Mouse (Mus musculus) frontal cortex, postnatal 14 days (tissue): ENCODE results near the gene Ugt1a6b.
"Not testable (repeated sequence)": the region's sequence is repeated elsewhere in the genome, so short reads cannot be mapped to it uniquely, and the experiment has no call there.

Experiments
- DNase-seq, 2 experiments: peaks; one replicate each; pipeline ENCODE4 v3.0.0; 2022; ENCODE audit warnings: low spot score in 2 of 2

Ugt1a6b gene

DNA sequence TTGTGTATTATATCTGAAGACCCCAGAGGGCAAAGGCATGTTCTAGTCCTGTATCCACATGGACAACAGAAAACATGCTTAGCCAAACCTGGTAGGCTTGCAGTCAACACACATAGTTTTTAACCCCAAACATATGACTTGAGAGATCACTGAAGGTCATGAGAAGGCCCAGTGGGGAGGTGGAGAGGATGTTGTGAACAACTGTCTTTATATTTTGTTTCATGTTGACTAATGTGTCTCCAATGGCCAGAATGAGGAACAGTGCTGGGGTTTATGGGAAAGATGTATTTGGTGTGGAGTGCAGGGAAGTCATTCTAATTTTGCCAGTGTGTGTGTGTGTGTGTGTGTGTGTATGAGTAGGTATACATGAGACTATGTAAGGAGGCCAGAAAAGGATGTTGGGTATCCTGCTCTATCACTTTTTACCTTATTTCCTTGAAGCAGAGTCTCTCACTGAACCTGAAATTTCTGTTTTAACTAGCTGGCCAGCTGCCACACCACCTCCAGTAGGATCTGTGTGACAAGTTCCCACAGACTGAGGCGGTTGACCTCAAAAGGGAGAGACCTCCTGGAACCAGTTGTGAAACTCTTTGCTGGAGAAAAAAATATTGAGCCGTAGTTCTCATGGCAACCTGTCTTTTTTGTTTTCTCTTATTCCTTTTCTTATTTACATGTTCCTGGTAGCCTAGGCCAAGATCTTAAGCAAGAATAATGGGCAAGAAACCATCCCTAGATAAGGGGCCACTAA is 121.2 kb downstream of the Ugt1a6b start:
- DNase-seq: no peak

DNA sequence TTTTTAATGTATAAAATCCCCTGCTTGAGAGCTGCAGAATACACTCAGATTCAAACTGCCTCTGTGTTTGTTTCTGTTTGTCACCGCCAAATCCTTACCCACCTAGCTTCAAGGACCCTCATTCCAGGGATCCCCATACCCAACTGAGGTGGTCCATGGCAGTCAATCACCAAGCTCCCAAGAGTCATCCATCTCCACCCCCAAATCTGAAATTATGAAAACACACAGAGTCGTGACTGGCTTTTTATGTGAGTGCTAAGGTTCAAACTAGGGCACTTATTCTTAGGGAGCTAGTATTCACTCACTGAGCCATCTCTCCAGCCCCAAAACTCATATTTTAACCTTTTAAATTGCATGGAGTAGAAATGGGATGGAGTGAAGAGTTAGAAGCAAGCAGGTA is 122.2 kb downstream of the Ugt1a6b start:
- not testable (repeated sequence) for DNase-seq

DNA sequence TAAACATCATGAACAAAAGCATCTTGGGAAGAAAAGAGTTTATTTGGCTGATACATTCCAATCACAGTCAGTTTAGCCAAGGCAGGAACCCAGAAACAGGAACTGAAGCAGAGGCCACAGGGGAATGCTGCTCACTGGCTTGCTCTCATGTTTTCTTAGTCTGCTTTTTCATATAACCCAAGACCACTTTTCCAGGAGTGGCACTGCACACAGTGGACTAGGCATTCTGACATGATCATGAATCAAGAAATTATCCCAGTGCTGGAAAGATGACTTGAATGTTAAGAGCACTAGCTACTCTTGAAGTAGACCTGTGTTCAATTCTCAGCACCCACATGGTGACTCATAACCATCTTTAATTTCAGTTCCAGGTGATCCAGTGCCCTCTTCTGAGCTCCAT is 122.7 kb downstream of the Ugt1a6b start:
- DNase-seq: no peak

DNA sequence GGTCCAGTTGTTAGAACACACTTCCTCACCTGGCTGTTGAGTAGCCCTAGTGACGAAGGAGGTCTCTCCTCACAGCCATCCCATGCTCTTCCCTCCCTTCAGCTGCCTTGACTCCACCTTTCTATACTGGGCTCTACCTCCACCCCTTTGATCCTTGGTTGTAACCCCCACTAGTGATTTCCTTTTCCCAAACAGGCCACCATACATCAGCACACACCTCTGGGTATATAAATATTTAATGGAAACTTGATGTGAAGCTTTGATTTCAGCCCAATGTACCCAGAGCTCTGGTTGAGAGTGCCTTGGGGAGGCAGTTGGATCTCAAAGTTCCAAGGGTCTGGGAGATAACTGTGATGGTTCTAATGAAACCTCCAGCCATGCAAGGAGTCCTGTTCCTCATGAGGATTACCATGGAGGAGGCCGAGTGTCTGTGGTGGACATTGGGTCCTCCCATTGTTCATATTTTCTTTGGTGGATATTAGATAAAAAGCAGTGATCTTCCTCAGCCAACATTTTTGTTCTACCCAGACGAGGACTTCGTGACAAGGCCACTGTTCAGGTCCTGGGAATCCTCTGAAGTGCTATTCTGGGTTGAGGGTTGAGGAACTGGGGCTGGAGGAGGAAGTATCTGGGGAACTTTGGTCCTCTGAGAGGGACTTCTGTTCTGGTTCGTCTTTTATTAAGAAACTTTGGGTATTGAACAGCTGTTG is 123.8 kb downstream of the Ugt1a6b start, which contains the start of gene Mroh2a:
Gene Mroh2a, plus strand, starts transcription at position 317 of the 710 bp plus-strand sequence.
- no peak for DNase-seq

DNA sequence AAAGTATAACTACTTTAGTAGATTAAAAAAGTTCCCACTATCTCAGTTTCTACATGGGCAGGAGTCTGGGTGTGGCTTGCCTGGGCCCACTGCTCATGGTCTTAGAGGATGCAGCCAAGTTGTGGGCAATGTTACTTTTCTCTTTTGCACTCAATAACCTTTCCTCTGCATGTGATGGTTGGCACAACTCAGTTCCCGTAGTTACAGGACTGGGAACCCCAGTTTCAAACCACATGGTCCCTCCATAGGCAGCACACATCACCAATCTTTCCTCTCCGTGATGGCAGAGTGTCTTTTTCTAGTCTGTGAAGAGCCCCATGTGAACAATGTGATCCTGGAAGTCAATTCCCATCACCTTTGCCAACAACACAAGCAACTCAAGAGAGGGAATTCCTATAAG is 124.4 kb downstream of the Ugt1a6b start:
- DNase-seq: no peak

DNA sequence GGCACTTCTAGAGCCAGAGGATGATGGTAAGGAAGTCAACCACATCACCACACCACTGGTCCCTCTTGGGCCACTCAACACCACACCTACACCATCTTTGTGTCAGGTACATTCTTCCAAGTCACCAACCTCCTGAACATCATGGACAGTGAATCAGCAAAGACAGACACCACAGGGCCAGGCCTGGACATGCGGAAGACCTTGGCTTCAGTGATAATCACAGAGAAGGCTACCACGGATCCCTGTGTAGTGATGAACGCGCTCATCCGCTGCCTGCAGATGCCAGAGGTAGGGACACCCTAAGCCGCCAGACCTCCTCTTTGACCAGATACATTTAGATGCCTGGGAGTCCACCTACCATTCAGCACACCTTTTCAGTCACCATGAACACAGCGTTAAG is 125.1 kb downstream of the Ugt1a6b start:
- no peak for DNase-seq

DNA sequence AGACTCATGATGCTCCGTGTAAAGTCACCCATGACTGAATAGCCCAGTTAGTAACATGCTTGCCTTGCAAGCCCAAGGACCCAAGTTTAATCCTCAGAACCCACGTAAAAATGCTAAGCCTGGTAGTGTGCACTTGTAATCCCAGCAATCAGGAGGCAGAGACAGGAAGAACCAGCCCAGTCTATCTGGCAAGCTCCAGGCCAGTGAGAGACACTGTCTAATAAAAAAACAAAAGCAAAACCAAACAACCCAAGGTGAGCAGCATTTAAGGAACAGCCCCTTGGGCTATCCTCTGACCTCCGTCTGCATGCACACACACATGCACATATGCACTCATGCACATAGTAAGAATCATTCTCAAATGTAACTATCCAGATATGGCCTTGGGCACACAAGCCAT is 126.5 kb downstream of the Ugt1a6b start:
- no peak for DNase-seq

DNA sequence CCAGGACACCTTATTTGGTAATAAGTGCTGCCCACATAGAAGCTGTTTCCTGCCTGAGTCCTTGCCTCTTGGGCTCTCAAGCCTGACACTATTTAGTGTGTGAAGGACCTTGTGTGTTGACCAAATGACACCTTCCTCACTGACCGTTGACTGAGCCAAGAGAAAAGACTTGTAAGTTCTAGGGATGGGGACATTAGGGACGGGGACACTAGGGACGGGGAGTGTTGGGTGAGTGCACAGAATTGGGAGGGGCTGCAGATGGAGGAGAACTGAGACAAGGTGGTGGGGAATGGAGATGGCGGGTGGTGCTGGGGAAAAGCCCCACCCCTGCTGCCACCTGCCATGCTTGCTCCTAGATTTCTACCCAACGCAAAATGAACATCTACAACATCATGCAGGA is 126.9 kb downstream of the Ugt1a6b start:
- DNase-seq: no peak

DNA sequence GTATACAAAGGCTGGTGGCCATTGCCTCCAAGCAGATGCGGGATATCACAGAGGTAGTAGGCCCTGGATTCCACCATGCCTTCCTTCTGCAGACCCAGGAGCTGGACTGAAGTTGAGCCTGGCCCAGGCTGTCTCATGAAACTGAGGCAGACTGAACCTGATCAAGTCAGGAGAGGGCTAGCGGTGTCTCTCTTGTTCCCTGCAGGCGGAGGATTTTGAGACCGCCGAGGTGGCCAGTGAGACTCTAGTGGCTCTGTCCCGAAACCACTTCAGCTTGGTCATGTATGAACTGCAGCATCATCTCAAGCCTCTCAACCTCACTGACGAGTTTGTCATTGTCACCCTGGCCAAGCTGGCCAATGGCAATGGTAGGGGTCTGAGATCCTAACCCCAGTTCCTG is 127.4 kb downstream of the Ugt1a6b start:
- no peak for DNase-seq

DNA sequence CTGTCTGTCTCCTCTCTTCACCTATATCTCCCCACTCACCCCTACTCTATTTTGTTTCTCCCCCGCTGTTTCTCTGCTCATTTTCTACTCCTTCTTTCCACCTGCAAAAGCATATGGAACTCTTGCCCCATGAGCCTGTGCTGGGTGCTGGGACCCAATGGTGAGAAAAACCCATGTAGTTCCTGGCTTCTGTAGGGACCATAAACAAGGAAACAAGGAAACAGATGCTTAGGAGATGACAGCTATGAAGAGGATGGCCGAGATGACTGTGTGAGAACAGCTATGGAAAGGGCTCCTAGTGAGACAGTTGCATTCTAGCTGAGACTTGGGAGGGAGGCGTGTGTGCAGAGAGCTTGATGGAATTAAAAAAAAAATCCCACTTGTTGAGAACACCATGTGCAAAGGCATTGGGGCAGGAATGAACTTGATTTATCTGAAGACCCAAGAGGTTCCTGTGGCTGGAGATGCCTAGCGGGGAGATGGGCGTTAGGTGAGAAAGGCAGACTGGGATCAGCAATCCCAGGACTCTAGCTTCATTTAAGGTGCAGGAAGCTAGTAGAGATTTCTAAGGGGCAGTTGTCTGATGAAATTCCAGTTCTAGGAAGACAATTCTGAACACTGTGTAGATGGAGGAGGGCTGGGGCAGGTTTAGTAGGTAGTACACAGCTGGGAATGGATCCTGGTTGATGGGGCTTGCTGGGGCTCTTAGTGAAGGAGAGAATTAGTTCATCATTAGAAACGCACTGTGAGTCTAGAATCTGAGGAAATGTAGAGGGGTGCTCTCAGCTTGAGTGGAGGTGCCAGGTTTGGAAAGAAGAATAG is 128.1 kb downstream of the Ugt1a6b start:
- no peak for DNase-seq

DNA sequence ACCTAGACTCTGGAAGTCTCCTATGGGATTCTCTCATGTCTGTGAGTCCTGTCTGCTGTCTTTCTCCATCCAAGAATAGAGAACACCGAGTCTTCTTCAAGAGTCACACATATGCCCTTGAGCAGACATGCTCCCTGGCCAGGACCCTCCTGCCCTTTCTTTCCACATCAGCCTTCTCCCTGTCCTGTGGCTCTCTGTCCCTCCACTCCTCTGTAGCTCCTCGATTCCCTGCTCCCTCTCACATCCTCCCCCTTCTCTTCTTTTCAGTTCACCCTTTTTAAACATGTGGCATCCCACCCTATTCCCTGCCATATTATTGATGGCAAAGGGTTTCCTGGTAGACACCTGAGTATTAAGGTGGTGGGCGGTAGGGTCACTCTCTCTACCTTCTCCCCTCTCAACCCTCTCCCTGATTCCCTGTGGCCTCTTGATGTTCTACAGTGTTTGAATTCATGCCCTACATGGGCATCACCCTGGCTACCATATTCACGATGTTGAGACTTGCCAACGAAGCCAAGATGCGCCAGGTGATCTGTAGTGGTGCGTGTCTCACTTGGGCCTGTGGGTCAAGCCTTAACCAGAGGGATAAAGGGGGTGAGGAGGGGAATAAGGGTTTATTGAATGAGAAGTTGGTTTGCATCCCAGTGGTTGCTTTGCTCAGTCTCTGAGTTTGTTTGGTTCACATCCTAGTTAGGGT is 128.9 kb downstream of the Ugt1a6b start:
- DNase-seq: no peak

DNA sequence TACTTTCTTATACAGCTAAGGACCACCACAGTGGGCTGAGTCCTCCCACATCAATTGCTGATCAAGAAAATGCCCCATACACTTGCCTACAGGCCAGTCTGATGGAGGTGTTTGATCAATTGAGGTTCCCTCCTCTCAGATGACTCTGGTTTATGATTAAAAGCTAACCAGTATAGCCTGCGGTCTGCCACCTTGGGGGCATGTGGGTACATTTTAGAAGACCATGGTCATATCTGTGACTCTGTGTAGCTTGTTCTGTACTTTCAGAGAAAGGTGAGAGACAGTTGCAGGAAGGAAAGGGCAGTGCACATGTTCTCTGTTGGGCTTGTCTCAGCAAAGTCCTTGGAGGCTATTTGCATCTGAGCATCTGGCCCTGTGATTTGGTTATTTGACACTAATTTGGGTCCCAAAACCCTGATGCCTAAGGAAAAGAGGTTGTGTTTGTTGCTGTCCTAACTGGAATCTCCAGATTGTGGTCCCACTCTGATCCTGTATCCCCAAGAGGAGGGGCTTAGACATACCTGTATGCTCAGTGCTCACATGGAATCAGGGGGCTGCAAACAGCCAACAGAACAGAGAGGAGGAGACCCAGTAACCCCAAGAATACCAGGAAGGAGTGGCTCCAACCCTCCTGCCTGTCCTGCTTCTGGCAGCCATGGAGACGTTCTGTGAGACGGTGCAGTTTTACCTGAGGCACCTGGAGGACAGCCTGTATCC is 129.8 kb downstream of the Ugt1a6b start:
- no peak for DNase-seq

DNA sequence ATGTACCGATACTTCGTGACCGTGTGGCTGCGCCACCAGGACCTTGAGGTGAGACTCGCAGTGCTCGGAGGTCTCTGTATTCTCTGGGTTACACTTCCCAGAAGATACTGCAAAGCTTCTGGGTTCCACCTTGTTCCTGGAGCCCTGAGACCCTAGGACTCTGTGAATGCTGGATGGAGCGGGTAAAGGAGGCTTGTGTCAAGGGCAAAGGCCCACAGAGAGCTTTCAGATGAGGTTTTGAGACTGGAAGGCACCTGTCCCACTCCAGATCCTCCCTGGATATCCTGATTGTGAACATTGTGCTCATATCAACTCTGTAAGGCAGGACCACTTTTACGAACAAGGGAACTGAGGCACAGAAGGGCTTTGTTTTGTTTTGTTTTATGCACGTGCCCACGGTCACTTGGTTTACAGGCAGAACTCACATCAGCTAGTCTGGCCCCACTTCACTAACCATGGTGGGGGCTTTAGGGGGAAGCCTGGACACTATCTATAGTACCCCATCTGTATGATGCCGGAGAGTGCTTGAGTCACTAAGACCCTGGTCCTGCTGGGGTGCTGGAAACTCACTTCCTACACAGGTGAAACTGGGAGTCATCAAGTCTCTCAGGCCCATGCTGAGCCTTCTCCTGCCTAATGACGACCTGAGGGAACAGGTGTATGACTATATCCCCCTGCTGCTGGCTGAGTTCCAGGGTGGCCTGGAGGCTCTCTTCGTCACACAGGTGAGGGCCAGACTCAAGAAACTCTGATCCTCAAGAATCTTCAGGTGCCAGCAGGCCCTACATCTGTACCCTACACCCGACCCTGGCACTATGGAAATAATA is 130.6 kb downstream of the Ugt1a6b start:
- DNase-seq: no peak

DNA sequence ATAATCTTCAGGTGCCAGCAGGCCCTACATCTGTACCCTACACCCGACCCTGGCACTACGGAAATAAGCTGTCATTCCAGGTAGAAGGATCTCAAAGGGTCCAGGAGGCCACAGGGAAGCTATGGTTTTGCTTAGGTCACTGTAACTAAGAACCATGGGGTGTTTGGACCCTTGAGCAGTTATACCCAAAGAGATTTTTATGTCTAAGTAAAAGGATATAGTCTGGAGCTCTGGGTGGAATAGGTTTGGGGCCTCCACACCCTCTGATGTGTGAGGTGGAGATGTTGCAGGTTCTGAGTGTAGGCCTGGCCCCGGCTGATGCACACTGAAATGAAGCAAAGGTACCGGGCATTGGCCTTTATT is 131.2 kb downstream of the Ugt1a6b start:
- DNase-seq: no peak

DNA sequence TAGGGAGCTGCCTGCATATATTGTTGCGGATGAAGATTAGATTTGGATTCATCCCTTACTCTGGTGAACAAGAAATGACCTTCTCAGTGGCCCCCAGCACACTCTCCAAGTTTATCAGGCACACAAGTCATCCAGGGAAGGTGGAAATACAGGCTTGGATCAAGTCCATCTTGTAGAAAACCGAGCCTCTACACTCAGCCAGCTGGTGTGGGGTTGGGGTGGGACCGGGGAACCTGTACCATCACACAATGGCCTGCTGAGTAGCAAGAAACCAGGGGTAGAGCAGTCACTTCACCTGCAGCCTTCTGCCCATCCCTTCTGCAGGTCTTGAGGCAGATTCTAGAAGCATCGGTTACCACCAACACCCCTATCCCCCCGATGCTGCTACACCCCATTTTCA is 131.6 kb downstream of the Ugt1a6b start:
- no peak for DNase-seq

DNA sequence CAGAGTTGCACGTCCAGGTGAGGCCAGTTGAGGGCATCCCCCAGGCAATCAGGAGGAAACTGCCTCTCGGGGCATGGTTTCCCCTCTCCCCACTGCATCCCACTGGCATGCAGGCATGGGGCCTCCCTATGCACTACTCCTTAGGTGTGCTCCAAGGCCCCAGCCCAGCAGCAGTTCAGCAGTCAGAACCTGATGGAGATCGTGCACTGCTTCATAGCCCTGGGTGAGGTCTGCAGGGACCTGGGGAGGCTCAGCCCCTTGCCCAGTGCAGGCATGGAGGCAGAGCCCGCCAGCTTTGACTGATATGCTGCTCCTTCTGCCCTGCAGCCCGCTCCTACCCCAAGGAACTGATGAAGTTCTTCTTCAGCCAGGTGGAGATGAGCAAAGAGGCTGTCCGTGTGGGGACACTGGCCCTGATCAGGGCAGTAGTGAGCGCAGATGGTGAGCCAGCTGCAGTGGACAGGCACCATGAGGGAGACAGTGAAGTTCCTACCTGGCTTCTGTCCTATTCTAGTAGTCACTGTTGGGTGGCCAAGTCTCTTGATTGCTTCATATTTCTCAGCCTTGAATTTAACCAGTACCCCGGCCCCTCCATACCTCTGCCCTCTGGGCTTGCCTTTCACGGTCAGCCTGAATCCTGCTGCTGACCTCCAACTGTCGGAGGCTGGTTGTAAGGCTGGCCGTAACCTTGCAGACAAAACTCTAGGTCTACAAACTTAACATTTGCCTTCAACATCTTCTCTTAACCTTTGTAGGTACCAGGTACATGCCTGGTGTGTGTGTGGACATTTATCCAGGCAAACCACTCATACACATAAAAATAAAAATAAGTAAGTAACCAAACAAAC is 132.2 kb downstream of the Ugt1a6b start:
- DNase-seq: no peak

DNA sequence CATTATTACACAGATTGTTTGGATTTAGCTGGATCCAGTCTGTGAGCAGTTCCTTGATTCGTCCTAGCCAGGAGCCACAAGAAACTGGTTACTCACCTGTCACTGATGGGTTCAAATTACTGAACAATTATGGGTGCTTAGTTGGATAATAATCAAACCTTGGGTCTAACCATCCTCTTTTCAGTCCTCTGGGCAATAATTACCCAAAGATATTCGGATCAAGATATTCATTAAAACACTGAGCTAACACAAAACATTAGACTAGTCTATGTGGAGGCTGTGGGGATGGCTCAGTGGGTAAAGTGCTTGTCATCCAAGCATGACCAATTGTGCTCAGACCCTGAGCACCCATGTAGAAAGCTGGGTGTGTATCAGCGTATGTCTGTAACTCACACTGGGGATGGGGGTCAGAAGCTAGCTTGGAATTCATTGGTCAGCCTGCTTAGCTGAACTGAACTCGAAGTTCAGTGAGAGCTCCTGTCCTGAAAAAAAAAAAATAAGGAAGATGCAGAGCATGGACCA is 132.9 kb downstream of the Ugt1a6b start:
- no peak for DNase-seq

DNA sequence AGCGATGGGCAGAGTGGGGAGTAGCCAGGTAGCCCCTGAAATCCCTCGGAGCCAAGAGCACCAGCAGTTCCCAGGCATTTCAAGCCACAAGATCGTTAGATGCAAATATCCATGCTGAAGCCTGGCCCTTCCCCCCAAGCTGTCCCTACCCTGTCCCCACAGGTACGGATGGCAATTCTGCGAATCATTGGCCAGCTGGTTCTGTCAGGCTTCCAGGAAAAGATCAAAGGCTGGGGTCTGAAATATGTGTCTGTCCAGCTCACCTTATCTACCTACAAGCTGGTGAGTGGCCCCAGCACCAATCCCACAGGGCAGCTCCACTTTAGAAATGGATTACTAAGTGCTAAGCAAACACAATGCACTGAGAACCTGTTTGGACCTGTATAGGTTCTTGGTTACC is 134.3 kb downstream of the Ugt1a6b start:
- no peak for DNase-seq

DNA sequence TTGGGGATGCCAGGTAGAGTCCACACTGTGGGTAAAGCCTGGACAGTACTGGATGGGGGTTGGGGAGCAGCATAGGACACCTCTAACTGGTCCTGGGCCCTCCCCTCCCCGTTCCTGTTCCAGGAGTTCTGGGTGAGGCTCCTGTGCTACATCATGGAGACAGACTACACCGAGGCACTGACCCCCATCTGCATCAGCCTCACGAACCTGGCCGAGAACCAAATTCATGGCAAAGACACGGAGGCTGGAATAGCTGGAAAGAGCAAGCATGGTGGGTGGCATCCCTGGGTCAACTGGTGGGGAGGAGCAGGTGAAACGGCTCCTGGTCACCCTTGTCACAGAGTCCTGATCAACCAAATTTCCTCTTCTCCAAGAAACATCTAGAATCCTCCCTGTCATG is 135.7 kb downstream of the Ugt1a6b start:
- DNase-seq: no peak
